Mouse (Mus musculus): ENCODE data around the gene Insyn1. TPM values are rescaled to one million over a fixed set of nuclear protein-coding genes. Genes with fewer than 3 reads are reported as not detected.

Gene Insyn1
- polyA plus RNA-seq, 1 experiment from 2014 or later, result 4.0 TPM

GRCm38 (mm10) chr9:58470466-58470865, 17.9 kb upstream of the Insyn1 start:
- 21% methylated on average over 6 of the region's 6 CpGs for WGBS
- Histone ChIP-seq H3K9ac (replicated peaks; ENCODE audit: low read depth, low read length) (no peak overlapping the region), H3K4me2 (ENCODE audit: low read length) (no peak overlapping the region), H3K4me1 (replicated peaks; ENCODE audit: control insufficient read depth, insufficient read depth, low read length) (peaks cover 13% of the 10 kb centered on the region; the same call in 1 of the 2 replicates), H3K27ac (ENCODE audit: low read length) (no peak overlapping the region), H3K4me3 (replicated peaks; ENCODE audit: low read length) (no peak overlapping the region), H3K27me3 (replicated peaks; ENCODE audit: control insufficient read depth, insufficient read depth, low read length) (no peaks in the 10 kb centered on the region), H3K36me3 (ENCODE audit: control insufficient read depth, insufficient read depth) (no peaks in the 10 kb centered on the region), H3K9me3 (ENCODE audit: control insufficient read depth, low read length) (no peaks in the 10 kb centered on the region)
- ATAC-seq, result no peak

- Histone ChIP-seq H3K4me1 (replicated peaks; ENCODE audit: control insufficient read depth, insufficient read depth, low read length) (peaks cover 9% of the 10 kb centered on the region; the same call in 1 of the 2 replicates), H3K27me3 (replicated peaks; ENCODE audit: control insufficient read depth, insufficient read depth, low read length) (no peaks in the 10 kb centered on the region), H3K27ac (ENCODE audit: low read length) (no peak overlapping the region), H3K4me3 (replicated peaks; ENCODE audit: low read length) (no peak overlapping the region), H3K9me3 (ENCODE audit: control insufficient read depth, low read length) (no peaks in the 10 kb centered on the region), H3K9ac (replicated peaks; ENCODE audit: low read depth, low read length) (no peak overlapping the region), H3K36me3 (ENCODE audit: control insufficient read depth, insufficient read depth) (no peaks in the 10 kb centered on the region), H3K4me2 (ENCODE audit: low read length) (no peak overlapping the region)
- ATAC-seq, result no peak
- whole genome bisulfite sequencing, result 68% methylated on average over 8 of the region's 8 CpGs
Observed at GRCm38 (mm10) chr9:58473211-58473815, 15.1 kb upstream of the Insyn1 start.

- WGBS, result 17% methylated on average over 3 of the region's 3 CpGs
- ATAC-seq, result no peak
- Histone ChIP-seq H3K4me1 (replicated peaks; ENCODE audit: control insufficient read depth, insufficient read depth, low read length) (peaks cover 27% of the 10 kb centered on the region), H3K27me3 (replicated peaks; ENCODE audit: control insufficient read depth, insufficient read depth, low read length) (no peaks in the 10 kb centered on the region), H3K4me2 (ENCODE audit: low read length) (no peak overlapping the region), H3K9ac (replicated peaks; ENCODE audit: low read depth, low read length) (no peak overlapping the region), H3K36me3 (ENCODE audit: control insufficient read depth, insufficient read depth) (0 out of 2 replicates have a peak, but pooled peaks cover 2% of the 10 kb centered on the region), H3K9me3 (ENCODE audit: control insufficient read depth, low read length) (no peaks in the 10 kb centered on the region), H3K4me3 (replicated peaks; ENCODE audit: low read length) (no peak overlapping the region), H3K27ac (ENCODE audit: low read length) (no peak overlapping the region)
Observed at GRCm38 (mm10) chr9:58487076-58487475, 1.3 kb upstream of the Insyn1 start.

- H3K4me1 ChIP-seq (replicated peaks; ENCODE audit: control insufficient read depth, insufficient read depth, low read length), result peaks cover 30% of the 10 kb centered on the region
- peak overlapping the region; percentile 17; the same call in 1 of the 2 replicates for H3K27ac ChIP-seq (ENCODE audit: low read length)
- H3K4me3 ChIP-seq (replicated peaks; ENCODE audit: low read length), result peak overlapping the region; percentile 66
- H3K36me3 ChIP-seq (ENCODE audit: control insufficient read depth, insufficient read depth), result 0 out of 2 replicates have a peak, but pooled peaks cover 2% of the 10 kb centered on the region
- peak overlapping the region; percentile 94 for H3K9ac ChIP-seq (replicated peaks; ENCODE audit: low read depth, low read length)
- peak; percentile 62 for ATAC-seq
- no peaks in the 10 kb centered on the region for H3K9me3 ChIP-seq (ENCODE audit: control insufficient read depth, low read length)
- H3K27me3 ChIP-seq (replicated peaks; ENCODE audit: control insufficient read depth, insufficient read depth, low read length), result no peaks in the 10 kb centered on the region
- WGBS, result 4% methylated on average over 13 of the region's 13 CpGs
- H3K4me2 ChIP-seq (ENCODE audit: low read length), result peak overlapping the region; percentile 91
Observed at GRCm38 (mm10) chr9:58489133-58489864, 896 bp downstream of the Insyn1 start.

GRCm38 (mm10) chr9:58489865-58490165, 1.4 kb downstream of the Insyn1 start:
- H3K9ac ChIP-seq (replicated peaks; ENCODE audit: low read depth, low read length), result peak overlapping the region; percentile 94
- H3K4me1 ChIP-seq (replicated peaks; ENCODE audit: control insufficient read depth, insufficient read depth, low read length), result peaks cover 30% of the 10 kb centered on the region
- 0 out of 2 replicates have a peak, but pooled peaks cover 2% of the 10 kb centered on the region for H3K36me3 ChIP-seq (ENCODE audit: control insufficient read depth, insufficient read depth)
- peak overlapping the region; percentile 91 for H3K4me2 ChIP-seq (ENCODE audit: low read length)
- H3K4me3 ChIP-seq (replicated peaks; ENCODE audit: low read length), result peak overlapping the region; percentile 66
- 9% methylated on average over 7 of the region's 7 CpGs for WGBS
- ATAC-seq, result peak; percentile 6; the same call in 1 of the 2 replicates
- H3K27me3 ChIP-seq (replicated peaks; ENCODE audit: control insufficient read depth, insufficient read depth, low read length), result no peaks in the 10 kb centered on the region
- no peak overlapping the region for H3K27ac ChIP-seq (ENCODE audit: low read length)
- H3K9me3 ChIP-seq (ENCODE audit: control insufficient read depth, low read length), result no peaks in the 10 kb centered on the region

- Histone ChIP-seq H3K27me3 (replicated peaks; ENCODE audit: control insufficient read depth, insufficient read depth, low read length) (no peaks in the 10 kb centered on the region), H3K4me1 (replicated peaks; ENCODE audit: control insufficient read depth, insufficient read depth, low read length) (peaks cover 30% of the 10 kb centered on the region), H3K27ac (ENCODE audit: low read length) (no peak overlapping the region), H3K36me3 (ENCODE audit: control insufficient read depth, insufficient read depth) (0 out of 2 replicates have a peak, but pooled peaks cover 2% of the 10 kb centered on the region), H3K9me3 (ENCODE audit: control insufficient read depth, low read length) (no peaks in the 10 kb centered on the region), H3K4me2 (ENCODE audit: low read length) (peak overlapping the region; percentile 91), H3K4me3 (replicated peaks; ENCODE audit: low read length) (peak overlapping the region; percentile 66), H3K9ac (replicated peaks; ENCODE audit: low read depth, low read length) (peak overlapping the region; percentile 94; the same call in 1 of the 2 replicates)
- 78% methylated on average over 2 of the region's 2 CpGs for WGBS
- ATAC-seq, result no peak
Observed at GRCm38 (mm10) chr9:58490391-58490790, 2.0 kb downstream of the Insyn1 start.

- Histone ChIP-seq H3K4me3 (replicated peaks; ENCODE audit: low read length) (no peak overlapping the region), H3K36me3 (ENCODE audit: control insufficient read depth, insufficient read depth) (0 out of 2 replicates have a peak, but pooled peaks cover 2% of the 10 kb centered on the region), H3K27ac (ENCODE audit: low read length) (no peak overlapping the region), H3K9ac (replicated peaks; ENCODE audit: low read depth, low read length) (no peak overlapping the region), H3K4me1 (replicated peaks; ENCODE audit: control insufficient read depth, insufficient read depth, low read length) (peaks cover 25% of the 10 kb centered on the region), H3K9me3 (ENCODE audit: control insufficient read depth, low read length) (no peaks in the 10 kb centered on the region), H3K27me3 (replicated peaks; ENCODE audit: control insufficient read depth, insufficient read depth, low read length) (no peaks in the 10 kb centered on the region), H3K4me2 (ENCODE audit: low read length) (no peak overlapping the region)
- no peak for ATAC-seq
- WGBS, result 72% methylated on average over 2 of the region's 2 CpGs
Observed at GRCm38 (mm10) chr9:58495035-58495434, 6.6 kb downstream of the Insyn1 start.

- no peaks in the 10 kb centered on the region for H3K27me3 ChIP-seq (replicated peaks; ENCODE audit: control insufficient read depth, insufficient read depth, low read length)
- no peak overlapping the region for H3K9ac ChIP-seq (replicated peaks; ENCODE audit: low read depth, low read length)
- peaks cover 13% of the 10 kb centered on the region for H3K4me1 ChIP-seq (replicated peaks; ENCODE audit: control insufficient read depth, insufficient read depth, low read length)
- no peak overlapping the region for H3K4me2 ChIP-seq (ENCODE audit: low read length)
- no peak overlapping the region; the same call in 1 of the 2 replicates for H3K27ac ChIP-seq (ENCODE audit: low read length)
- WGBS, result 23% methylated on average over 4 of the region's 4 CpGs
- H3K4me3 ChIP-seq (replicated peaks; ENCODE audit: low read length), result no peak overlapping the region
- H3K9me3 ChIP-seq (ENCODE audit: control insufficient read depth, low read length), result no peaks in the 10 kb centered on the region
- ATAC-seq, result no peak
- 0 out of 2 replicates have a peak, but pooled peaks cover 2% of the 10 kb centered on the region for H3K36me3 ChIP-seq (ENCODE audit: control insufficient read depth, insufficient read depth)
Observed at GRCm38 (mm10) chr9:58496470-58497182, 8.2 kb downstream of the Insyn1 start.

GRCm38 (mm10) chr9:58497942-58498341, 9.5 kb downstream of the Insyn1 start:
- ATAC-seq, result no peak
- WGBS, result 65% methylated on average over 4 of the region's 4 CpGs
- Histone ChIP-seq H3K9me3 (ENCODE audit: control insufficient read depth, low read length) (no peaks in the 10 kb centered on the region), H3K4me3 (replicated peaks; ENCODE audit: low read length) (no peak overlapping the region), H3K9ac (replicated peaks; ENCODE audit: low read depth, low read length) (no peak overlapping the region), H3K4me2 (ENCODE audit: low read length) (no peak overlapping the region), H3K4me1 (replicated peaks; ENCODE audit: control insufficient read depth, insufficient read depth, low read length) (peaks cover 6% of the 10 kb centered on the region), H3K27me3 (replicated peaks; ENCODE audit: control insufficient read depth, insufficient read depth, low read length) (no peaks in the 10 kb centered on the region), H3K36me3 (ENCODE audit: control insufficient read depth, insufficient read depth) (no peaks in the 10 kb centered on the region), H3K27ac (ENCODE audit: low read length) (no peak overlapping the region)

Measured in forebrain, embryonic 16.5 days (tissue).